Mouse (Mus musculus) macrophage (primary cell): ENCODE data around the gene Pced1a. TPM values are rescaled to one million over a fixed set of nuclear protein-coding genes. Genes with fewer than 3 reads are reported as not detected.

Experiments used
- H3K27ac ChIP-seq: fragments of 350-480 bp; formaldehyde crosslinking; 2 replicates; pipeline ENCODE4 v1.9.0; 2021
- H3K36me3 ChIP-seq: fragments of 350-480 bp; formaldehyde crosslinking; 2 replicates; pipeline ENCODE4 v1.9.0; 2021; ENCODE audit errors: inconsistent target
- H3K4me3 ChIP-seq: fragments of 350-480 bp; formaldehyde crosslinking; 2 replicates; pipeline ENCODE4 v1.9.0; 2021; ENCODE audit errors: inconsistent target
- H3K79me2 ChIP-seq: fragments of 350-480 bp; formaldehyde crosslinking; 2 replicates; pipeline ENCODE4 v1.9.0; 2021; ENCODE audit errors: inconsistent target
- WGBS: methylation state at CpG from one replicate; pipeline ENCODE4 v1.1.7; 2026; ENCODE audit warnings: inconsistent platforms; ENCODE audit not compliant: missing documents; 5-methylcytosine and 5-hydroxymethylcytosine counted together
- polyA plus RNA-seq: library from polyadenylated mRNA; stranded (reverse); fragments of 250-400 nt; gene quantifications from 3 replicates; pipeline ENCODE4 v1.2.4, GENCODE M21; 2018; ENCODE audit warnings: inconsistent platforms
- total RNA-seq, 78 experiments: library from RNA; depleted of rRNA; stranded (reverse); fragments of 250-400 nt; gene quantifications; 1 replicate in 9 of 78; 2 replicates in 24 of 78; 3 replicates in 43 of 78; 4 replicates in 2 of 78; pipeline ENCODE4 v1.2.4; 2018; ENCODE audit warnings: inconsistent platforms in 56 of 78

The Pced1a gene
- 10 to 100 TPM; 37.9 to 74.4 (median 55.7) TPM for total RNA-seq (2018; cell fraction: chromatin; rRNA removed)
- total RNA-seq (2018; cell fraction: cytosol; rRNA removed), result 10 to 100 TPM in 10 of 26 experiments, 1 to 10 TPM in 16; 7.1 to 12.7 (median 9.2) TPM
- total RNA-seq (2018; cell fraction: nucleus; rRNA removed), result 10 to 100 TPM; 24.9 to 66.1 (median 40.2) TPM
- 9.0 to 12.8 TPM (median 11.4 TPM) in 3 replicates for polyA plus RNA-seq

DNA sequence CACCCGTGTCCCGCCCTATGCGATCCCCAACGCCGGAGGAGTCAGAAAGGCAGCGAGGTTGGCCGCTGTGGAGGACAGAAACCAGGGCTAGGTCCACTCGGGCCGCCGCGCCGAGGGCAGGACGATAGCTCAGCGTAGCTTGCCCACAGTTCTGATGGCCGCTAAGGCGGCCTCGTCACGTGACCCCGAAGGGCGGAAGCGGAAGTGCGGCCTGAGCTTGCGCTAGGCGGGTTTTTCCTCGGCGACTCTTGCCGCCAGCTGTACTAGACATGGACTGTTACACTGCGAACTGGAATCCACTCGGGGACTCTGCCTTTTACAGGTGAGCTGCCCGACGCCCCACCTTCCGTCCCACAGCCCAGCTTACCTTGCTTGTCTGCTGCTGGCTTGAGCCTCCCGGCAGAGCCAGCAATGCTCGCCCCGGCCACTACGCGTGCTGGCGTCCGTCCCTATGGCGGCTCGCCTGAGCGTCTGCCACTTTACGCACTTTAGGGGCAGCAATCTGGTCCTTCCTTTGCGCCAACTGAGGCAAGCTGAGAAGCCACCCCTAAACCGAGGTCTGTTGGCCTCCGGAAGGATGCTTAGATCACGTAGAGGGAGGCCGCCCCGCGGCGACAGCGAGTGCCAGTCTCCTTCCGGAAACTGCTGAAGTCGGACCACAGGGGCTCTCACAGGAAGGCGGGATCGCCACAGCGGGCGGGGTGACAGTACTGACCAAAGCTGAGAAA, at the start of gene Pced1a, which contains the start of gene Vps16:
Pced1a (minus strand) TSS at position 576 of the 728 bp plus-strand sequence.
Vps16 (plus strand) TSS at position 214 of the 728 bp plus-strand sequence.
- under 1% methylated on average over 51 of the region's 58 CpGs for WGBS
- H3K36me3 ChIP-seq, result peaks cover 18% of the 10 kb centered on the region; the same call in 1 of the 2 replicates
- H3K79me2 ChIP-seq, result peaks cover 52% of the 10 kb centered on the region
- H3K4me3 ChIP-seq, result peak within 1 kb of the TSS; percentile 62
- H3K27ac ChIP-seq, result peak within 1 kb of the TSS; percentile 79

DNA sequence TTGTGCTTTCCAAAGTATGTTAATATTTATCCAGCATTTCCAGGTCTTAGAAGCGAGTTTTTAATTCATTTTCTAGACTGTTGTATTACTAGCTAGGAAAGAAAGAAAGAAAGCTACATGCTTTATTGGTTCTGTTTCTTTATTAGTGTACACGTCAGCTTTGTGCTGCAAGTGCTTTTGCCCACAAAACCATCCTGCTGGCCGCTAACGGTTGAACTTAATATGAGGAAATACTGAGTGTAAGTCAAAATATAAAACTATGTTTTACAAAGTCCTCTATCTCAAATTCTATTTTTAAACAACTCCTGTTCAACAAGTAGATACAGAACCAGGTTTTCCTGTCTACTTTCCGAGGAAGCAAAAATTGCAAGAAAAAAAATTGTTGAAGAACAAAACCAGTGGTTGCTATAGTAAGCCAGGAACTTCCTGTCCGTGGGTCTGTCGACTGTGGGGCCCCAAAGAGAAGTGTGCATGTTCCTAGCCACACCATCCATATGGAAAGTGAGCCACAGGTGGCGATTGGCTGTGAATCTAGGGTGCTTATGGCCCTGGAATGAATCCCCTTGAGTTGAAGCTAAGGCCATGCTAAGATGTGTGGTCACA, 48.5 kb upstream of the Pced1a start:
- WGBS, result 0% methylated on average over 6 of the region's 8 CpGs
- peak overlapping the region; percentile 14; the same call in 1 of the 2 replicates for H3K4me3 ChIP-seq
- no peaks in the 10 kb centered on the region for H3K36me3 ChIP-seq
- H3K27ac ChIP-seq, result peak overlapping the region; percentile 81
- H3K79me2 ChIP-seq, result peaks cover 100% of the 10 kb centered on the region

DNA sequence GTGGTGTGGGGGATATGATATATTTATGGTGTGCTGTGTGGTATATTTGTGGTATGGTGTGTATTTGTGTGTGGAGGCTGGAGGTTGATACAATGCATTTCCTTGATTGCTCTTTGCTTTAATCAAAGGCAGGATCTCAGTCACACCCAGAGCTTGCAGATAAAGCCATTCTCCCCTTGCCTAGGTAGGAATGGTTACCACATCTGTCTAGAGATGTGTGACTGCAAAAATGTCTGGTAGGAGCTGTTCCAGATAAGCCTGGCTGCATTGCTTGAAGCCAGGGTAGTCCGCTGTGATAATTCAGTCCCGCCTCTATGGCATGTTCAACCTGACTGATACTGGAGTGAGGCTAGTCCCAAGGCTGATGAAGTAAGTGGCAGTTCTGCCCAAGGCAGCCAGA, 45.4 kb upstream of the Pced1a start:
- Histone ChIP-seq H3K36me3 (no peaks in the 10 kb centered on the region), H3K27ac (no peak overlapping the region)
- WGBS, result 100% methylated on average over 2 of the region's 2 CpGs

DNA sequence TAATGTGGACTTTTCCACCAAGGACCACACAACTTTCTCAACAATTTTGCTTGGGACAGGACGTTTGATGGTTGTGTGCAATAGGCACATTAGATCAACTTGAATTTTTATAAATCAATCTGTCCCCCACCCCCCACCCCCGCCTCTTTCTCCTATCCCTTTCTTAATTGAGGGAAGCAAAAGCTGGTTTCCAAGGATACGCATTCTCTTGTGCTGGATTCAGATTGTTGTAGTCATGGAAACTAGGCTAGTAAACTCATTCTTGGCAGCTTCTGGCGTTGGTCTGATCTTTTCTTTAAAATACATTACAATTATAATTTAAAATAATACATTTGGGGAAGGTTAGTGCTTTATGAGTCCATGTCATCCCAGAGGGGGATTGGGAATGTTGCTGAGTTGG, 44.9 kb upstream of the Pced1a start:
- Histone ChIP-seq H3K27ac (no peak overlapping the region), H3K4me3 (no peak overlapping the region), H3K79me2 (peaks cover 100% of the 10 kb centered on the region), H3K36me3 (no peaks in the 10 kb centered on the region)
- WGBS, result 93% methylated on average over 4 of the region's 4 CpGs

More for the DNA sequence above, 45.4 kb upstream of the Pced1a start:
- Histone ChIP-seq H3K4me3 (no peak overlapping the region), H3K79me2 (peaks cover 100% of the 10 kb centered on the region)

DNA sequence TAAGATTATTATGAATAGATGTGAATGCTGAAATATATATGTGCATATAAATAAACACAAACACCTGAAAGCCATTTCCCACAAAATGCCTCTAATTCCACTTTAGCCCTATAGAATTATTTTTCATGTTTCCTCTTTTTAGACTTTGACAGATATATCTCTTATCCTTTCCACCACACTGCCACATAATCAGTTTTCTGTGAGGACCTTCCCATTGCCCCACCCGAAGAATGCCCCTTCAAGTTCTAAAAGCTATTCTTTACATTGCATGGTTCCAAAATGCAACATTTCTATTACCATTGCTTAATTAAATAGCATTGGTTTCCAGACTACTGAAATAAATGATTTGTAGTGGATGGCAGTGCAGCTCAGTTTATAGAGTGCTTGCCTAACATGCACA, 41.9 kb upstream of the Pced1a start:
- no peak overlapping the region for H3K27ac ChIP-seq
- WGBS, result 50% methylated on average over 1 of the region's 1 CpGs
- no peak overlapping the region for H3K4me3 ChIP-seq
- no peaks in the 10 kb centered on the region for H3K36me3 ChIP-seq
- peaks cover 100% of the 10 kb centered on the region for H3K79me2 ChIP-seq

DNA sequence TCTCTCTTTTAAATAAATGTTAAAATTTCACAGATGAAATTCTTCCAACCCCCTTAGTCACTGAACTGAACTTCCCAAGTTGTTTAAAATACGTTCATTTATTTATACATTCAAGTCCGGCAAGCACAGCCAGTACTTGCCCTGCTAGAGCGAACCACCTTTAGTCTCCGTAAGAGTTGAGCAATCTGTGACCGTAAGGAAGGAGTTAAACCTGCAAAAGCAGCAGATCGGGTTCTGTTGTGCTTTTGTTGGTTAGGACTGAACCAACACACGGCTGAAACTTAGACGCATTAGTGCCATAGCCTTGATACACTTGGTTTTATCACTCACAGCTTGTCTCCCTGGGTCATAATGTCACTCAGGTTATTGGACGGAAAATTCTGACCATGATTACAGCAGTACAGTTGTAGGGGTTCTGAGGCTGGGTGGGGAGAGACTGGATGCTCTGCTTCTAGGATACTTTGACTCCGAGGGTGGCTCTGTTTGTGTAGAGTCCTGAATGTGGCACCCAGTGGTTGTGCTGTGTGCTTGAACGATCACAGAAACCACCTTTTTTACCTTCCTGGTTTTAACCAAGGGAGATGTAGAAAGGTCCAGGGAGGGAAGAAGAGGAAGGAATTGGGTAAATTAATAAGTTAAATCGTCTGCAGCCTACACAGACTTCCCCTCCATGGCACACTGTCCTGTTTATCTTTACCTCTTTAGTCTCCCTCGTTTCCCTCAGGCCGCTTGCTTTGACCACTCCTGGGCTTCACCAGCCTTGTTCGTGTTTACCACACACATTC, 37.0 kb upstream of the Pced1a start:
- no peaks in the 10 kb centered on the region for H3K36me3 ChIP-seq
- H3K27ac ChIP-seq, result no peak overlapping the region
- WGBS, result 41% methylated on average over 15 of the region's 15 CpGs
- H3K4me3 ChIP-seq, result no peak overlapping the region
- H3K79me2 ChIP-seq, result peaks cover 100% of the 10 kb centered on the region

DNA sequence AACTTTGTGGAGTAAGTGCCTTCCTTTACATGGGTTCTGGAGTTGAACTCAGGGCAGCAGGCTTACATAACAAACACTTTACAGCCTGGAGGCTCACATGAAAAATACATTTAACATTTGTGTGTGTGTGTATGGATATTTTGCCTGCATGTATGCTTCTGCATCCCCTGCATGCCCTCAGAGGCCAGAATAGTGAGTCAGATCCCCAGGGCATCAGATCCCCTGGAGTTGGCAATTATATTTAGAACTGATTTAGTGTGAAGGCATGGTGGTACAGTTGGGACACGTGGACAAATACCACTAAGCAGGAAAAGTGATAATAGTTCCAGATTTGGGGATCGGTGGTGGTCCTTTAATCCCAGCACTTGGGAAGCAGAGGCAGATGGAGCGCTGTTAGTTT, 35.1 kb upstream of the Pced1a start:
- Histone ChIP-seq H3K4me3 (no peak overlapping the region), H3K79me2 (peaks cover 100% of the 10 kb centered on the region), H3K27ac (no peak overlapping the region), H3K36me3 (no peaks in the 10 kb centered on the region)
- 97% methylated on average over 3 of the region's 3 CpGs for WGBS

DNA sequence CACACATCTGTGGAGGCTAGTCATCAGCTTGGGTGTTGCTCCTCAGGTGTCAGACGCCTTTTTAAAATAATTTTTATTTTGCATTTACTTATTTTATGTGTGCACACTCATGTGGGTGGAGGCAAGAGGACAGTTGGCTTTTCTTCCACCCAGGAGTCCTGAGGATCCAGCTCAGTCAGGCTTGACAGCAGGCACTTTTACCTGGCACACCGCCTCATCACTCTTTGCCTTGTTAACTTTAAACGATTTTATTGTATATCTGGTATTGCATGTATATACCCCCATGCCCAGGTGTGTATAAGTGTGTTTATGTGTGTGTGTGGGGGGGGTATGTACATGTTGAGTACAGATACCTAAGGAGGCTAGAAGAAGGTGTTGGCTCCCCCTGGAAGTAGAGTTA, 33.4 kb upstream of the Pced1a start:
- no peak overlapping the region for H3K27ac ChIP-seq
- peaks cover 100% of the 10 kb centered on the region for H3K79me2 ChIP-seq
- H3K4me3 ChIP-seq, result no peak overlapping the region
- 100% methylated on average over 3 of the region's 3 CpGs for WGBS
- H3K36me3 ChIP-seq, result no peaks in the 10 kb centered on the region

DNA sequence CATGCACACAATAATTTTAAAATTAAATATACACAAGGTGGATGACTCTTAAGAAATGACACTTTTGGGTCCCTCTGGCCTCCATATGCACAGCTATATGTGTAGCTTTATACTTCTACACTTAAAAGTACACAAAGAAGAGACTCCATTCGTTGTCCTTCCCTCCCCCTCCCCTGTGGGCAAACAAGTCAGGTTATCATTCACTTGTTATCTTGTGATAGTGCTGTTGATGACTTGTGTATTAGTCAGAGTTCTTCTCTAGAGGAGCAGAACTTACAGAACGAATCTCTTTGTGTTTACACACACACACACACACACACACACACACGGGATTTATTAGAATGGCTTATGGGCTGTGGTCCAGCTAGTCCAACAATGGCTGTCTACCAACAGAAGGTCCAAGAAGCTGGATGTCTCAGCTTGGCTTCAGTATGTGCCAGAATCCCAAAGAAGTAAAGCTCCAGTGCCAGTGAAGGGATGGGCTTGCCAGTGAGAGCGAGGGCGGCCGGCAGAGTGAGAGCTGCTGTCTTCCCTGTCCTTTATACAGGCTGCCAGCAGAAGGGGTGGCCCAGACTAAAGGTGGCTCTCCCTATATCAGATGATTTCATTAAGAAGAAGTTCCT, 30.4 kb upstream of the Pced1a start:
- H3K27ac ChIP-seq, result no peak overlapping the region
- H3K36me3 ChIP-seq, result no peaks in the 10 kb centered on the region
- peaks cover 95% of the 10 kb centered on the region for H3K79me2 ChIP-seq
- no peak overlapping the region for H3K4me3 ChIP-seq
- WGBS, result 97% methylated on average over 6 of the region's 6 CpGs

DNA sequence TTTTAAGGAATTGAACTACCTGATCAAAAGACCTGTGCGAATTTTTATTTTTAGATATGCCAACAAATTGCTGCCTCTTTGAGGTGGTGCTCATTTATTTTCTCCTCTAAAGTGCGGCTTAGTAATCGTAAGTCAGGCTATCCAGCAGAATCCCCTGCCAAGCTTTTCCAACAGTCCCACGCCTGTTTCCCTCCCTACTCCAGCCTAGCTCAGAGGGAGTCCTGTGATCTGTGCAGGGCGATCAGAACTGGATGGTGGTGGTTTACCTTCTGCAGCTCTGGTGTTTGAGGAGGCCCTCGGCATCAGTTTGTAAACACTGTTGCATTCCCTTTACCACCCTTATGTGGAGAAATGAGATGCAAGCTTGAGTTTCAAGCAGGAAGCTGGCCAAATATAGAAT, 28.9 kb upstream of the Pced1a start:
- H3K27ac ChIP-seq, result peak overlapping the region; percentile 81
- no peak overlapping the region for H3K4me3 ChIP-seq
- H3K36me3 ChIP-seq, result no peaks in the 10 kb centered on the region
- peaks cover 81% of the 10 kb centered on the region for H3K79me2 ChIP-seq
- 75% methylated on average over 6 of the region's 6 CpGs for WGBS

DNA sequence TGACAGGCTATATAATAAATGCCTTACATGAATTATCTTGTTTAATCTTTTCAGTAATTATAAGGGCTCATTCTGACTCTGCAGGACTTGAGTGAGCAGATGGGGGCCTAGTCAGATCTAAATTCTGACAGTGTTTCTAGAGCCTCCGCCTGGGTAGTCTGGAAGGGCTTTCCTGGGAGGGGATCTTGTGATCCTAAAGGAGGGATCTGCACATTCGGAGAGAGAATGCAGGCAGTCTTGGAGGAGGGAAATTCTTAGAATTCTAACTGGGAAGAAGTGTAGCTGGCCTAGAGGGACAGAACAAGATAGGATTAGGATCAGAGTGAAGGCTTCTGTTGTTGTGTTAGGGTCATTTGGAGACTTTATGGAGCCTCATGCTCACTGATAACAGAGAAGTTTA, 27.8 kb upstream of the Pced1a start:
- peaks cover 69% of the 10 kb centered on the region for H3K79me2 ChIP-seq
- WGBS, result 100% methylated on average over 1 of the region's 2 CpGs
- H3K27ac ChIP-seq, result peak overlapping the region; percentile 81
- H3K4me3 ChIP-seq, result peak overlapping the region; percentile 85; the same call in 1 of the 2 replicates
- H3K36me3 ChIP-seq, result no peaks in the 10 kb centered on the region

DNA sequence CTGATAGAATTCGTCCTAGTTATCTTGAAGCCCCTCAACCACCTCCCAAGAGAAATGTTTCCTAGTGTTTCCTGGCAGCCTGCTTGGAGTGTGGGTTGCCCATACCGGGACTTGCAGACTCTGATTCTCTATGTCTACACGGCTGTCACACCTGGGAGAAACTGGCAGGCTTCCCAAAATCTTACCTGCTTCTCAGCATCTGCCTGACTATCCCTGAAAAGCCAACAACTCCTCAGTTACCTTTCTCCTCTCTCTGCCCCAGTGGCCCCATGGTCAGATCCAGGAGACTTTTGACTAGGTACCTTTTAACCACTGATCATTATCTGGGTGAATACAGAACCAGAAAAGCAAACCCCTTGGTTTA, 27.2 kb upstream of the Pced1a start:
- peak overlapping the region; percentile 85 for H3K4me3 ChIP-seq
- H3K27ac ChIP-seq, result peak overlapping the region; percentile 81
- H3K36me3 ChIP-seq, result no peaks in the 10 kb centered on the region
- H3K79me2 ChIP-seq, result peaks cover 63% of the 10 kb centered on the region
- WGBS, result 63% methylated on average over 3 of the region's 3 CpGs

DNA sequence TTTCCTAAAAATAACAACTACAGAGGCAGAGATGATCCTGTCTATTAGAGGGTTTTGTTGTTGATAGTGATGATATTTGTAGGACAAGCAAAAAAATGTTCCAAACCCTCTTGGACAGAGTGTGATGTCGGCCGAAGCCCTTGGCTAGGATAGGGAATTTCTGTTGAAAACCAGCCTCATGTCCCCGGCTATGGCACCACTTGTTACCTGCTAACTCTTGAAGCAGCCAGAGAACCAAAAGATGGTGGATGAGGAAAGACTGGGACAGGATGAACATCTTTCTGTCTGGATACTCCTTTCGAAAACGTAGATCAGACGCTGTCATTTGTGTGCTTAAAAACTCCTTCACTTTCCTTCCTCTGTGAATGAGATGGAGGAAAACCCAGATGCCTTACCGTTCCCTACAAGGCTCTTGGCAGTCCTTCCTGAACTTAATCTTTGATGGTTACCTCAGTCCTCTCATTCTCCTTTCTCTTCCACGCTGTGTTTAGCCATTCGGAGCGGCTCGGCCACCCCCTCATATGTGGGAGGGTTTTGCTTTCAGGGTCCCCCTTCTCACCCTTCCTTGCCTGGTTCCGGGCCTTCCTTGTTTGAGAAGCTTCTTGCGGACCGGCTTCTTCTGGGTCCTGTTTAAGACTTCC, 26.7 kb upstream of the Pced1a start:
- no peaks in the 10 kb centered on the region for H3K36me3 ChIP-seq
- peak overlapping the region; percentile 85 for H3K4me3 ChIP-seq
- H3K79me2 ChIP-seq, result peaks cover 58% of the 10 kb centered on the region
- H3K27ac ChIP-seq, result peak overlapping the region; percentile 81
- 47% methylated on average over 11 of the region's 14 CpGs for WGBS

DNA sequence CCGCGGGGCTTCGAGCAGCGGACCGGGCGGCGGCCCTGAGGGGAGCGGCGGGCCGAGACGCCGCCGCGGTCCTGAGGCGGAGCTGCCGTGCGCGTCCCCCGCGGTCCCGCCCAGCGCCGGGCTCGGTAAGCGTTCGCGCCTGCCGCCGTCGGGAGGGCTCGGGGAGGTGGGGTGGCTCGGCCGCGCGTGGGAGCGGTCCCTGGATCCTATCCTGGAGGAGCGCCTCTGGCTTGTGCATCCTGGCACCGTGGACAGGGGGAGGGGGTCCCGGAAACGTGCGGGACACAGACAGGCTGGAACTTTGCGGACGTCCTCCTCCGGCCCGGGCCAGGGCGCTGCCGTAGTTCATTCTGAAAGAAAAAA, 25.9 kb upstream of the Pced1a start:
- WGBS, result under 1% methylated on average over 42 of the region's 47 CpGs
- Histone ChIP-seq H3K79me2 (peaks cover 50% of the 10 kb centered on the region), H3K36me3 (no peaks in the 10 kb centered on the region), H3K4me3 (peak overlapping the region; percentile 85), H3K27ac (peak overlapping the region; percentile 81)
